Mouse (Mus musculus) CH12.LX (cell line): ENCODE measurements around the gene Kcnma1. TPM values are rescaled to one million over a fixed set of nuclear protein-coding genes. Genes with fewer than 3 reads are reported as not detected.

Experiments
- DNase-seq: peaks from one replicate; pipeline ENCODE4 v3.0.0-alpha.2; 2013; ENCODE audit errors: extremely low read depth
- H3K27ac ChIP-seq: 2 replicates; pipeline ENCODE4 v1.5.1; 2012; ENCODE audit warnings: low read depth, mild to moderate bottlenecking, control low read depth, moderate library complexity; ENCODE audit not compliant: insufficient read depth
- H3K27me3 ChIP-seq: replicated peaks from 2 replicates; pipeline ENCODE3; 2012; ENCODE audit warnings: inconsistent platforms
- H3K36me3 ChIP-seq, 2 experiments: replicated peaks in 1 of 2; 2 replicates each; pipeline versions ENCODE3 to v1.6.1; 2012; ENCODE audit warnings: inconsistent platforms in 1 of 2, low read length in 1 of 2, mild to moderate bottlenecking in 1 of 2, mixed read lengths in 1 of 2, moderate library complexity in 1 of 2; ENCODE audit not compliant: control insufficient read depth in 1 of 2, insufficient read depth in 1 of 2
- H3K4me1 ChIP-seq, 2 experiments: 2 replicates each; pipeline ENCODE4 v1.6.1; 2012; ENCODE audit warnings: inconsistent platforms in 1 of 2, moderate library complexity in 1 of 2; ENCODE audit not compliant: insufficient read depth in 2 of 2, control insufficient read depth in 1 of 2
- H3K4me2 ChIP-seq: 2 replicates; pipeline ENCODE4 v1.6.1; 2012; ENCODE audit warnings: low read depth, mild to moderate bottlenecking, control low read depth; ENCODE audit not compliant: poor library complexity, insufficient read depth, severe bottlenecking
- H3K4me3 ChIP-seq, 3 experiments: fragments of 150-350 bp in 1 of 3; sonication (generic) in 1 of 3; replicated peaks in 1 of 3; 2 replicates each; pipeline versions ENCODE3 to v1.5.1; 2011 to 2012; ENCODE audit warnings: low read depth in 2 of 3, low read length in 2 of 3, mild to moderate bottlenecking in 2 of 3, moderate library complexity in 2 of 3, control low read depth in 1 of 3, improper control_type of control experiment in 1 of 3, inconsistent platforms in 1 of 3, mixed read lengths in 1 of 3; ENCODE audit not compliant: poor library complexity in 1 of 3
- H3K79me2 ChIP-seq: replicated peaks from 2 replicates; pipeline ENCODE4 v1.6.1; 2012; ENCODE audit warnings: mild to moderate bottlenecking, moderate library complexity; ENCODE audit not compliant: control insufficient read depth, poor library complexity, insufficient read depth, severe bottlenecking; ENCODE audit errors: extremely low read depth
- H3K9ac ChIP-seq: 2 replicates; pipeline ENCODE4 v1.6.1; 2012; ENCODE audit warnings: low read depth, mild to moderate bottlenecking, control low read depth, moderate library complexity; ENCODE audit not compliant: insufficient read depth
- H3K9me3 ChIP-seq: replicated peaks from 2 replicates; pipeline ENCODE3; 2012; ENCODE audit warnings: low read length, inconsistent platforms, mixed read lengths
- BHLHE40 ChIP-seq: IDR thresholded peaks from 2 replicates; pipeline ENCODE4 v1.6.1; 2011; ENCODE audit warnings: mild to moderate bottlenecking, low read depth, low read length, improper control_type of control experiment
- CHD1 ChIP-seq: IDR thresholded peaks from 2 replicates; pipeline ENCODE4 v1.6.1; 2012; ENCODE audit warnings: low read depth, low read length, improper control_type of control experiment, inconsistent platforms
- CHD2 ChIP-seq: IDR thresholded peaks from 2 replicates; pipeline ENCODE4 v1.6.1; 2011; ENCODE audit warnings: low read length, improper control_type of control experiment
- CTCF ChIP-seq, 2 experiments: IDR thresholded peaks in 1 of 2; conservative IDR thresholded peaks in 1 of 2; 2 replicates each; pipeline ENCODE4 v1.5.1; 2011 to 2012; ENCODE audit warnings: low read depth in 2 of 2, low read length in 2 of 2, improper control_type of control experiment in 1 of 2, inconsistent platforms in 1 of 2, mild to moderate bottlenecking in 1 of 2, moderate library complexity in 1 of 2
- E2F4 ChIP-seq: IDR thresholded peaks from 2 replicates; pipeline ENCODE4 v1.6.1; 2011; ENCODE audit warnings: low read depth, low read length, improper control_type of control experiment; ENCODE audit not compliant: insufficient replicate concordance
- ELF1 ChIP-seq: IDR thresholded peaks from 2 replicates; pipeline ENCODE4 v1.6.1; 2014; ENCODE audit warnings: low read depth, mild to moderate bottlenecking, inconsistent platforms, low read length, improper control_type of control experiment
- EP300 ChIP-seq: IDR thresholded peaks from 2 replicates; pipeline ENCODE4 v1.6.1; 2011; ENCODE audit warnings: low read length, improper control_type of control experiment
- ETS1 ChIP-seq: conservative IDR thresholded peaks from 2 replicates; pipeline ENCODE4 v1.6.1; 2012; ENCODE audit warnings: low read depth, mild to moderate bottlenecking, inconsistent platforms, low read length, improper control_type of control experiment, moderate library complexity
- GABPA ChIP-seq: IDR thresholded peaks from 2 replicates; pipeline ENCODE4 v1.6.1; 2012; ENCODE audit warnings: low read depth, low read length, improper control_type of control experiment, inconsistent platforms; ENCODE audit not compliant: insufficient replicate concordance
- HCFC1 ChIP-seq: IDR thresholded peaks from 2 replicates; pipeline ENCODE4 v1.6.1; 2012; ENCODE audit warnings: low read depth, mild to moderate bottlenecking, inconsistent platforms, low read length, improper control_type of control experiment
- KAT2A ChIP-seq: IDR thresholded peaks from 2 replicates; pipeline ENCODE4 v1.6.1; 2012; ENCODE audit warnings: low read length, improper control_type of control experiment, inconsistent platforms; ENCODE audit not compliant: insufficient replicate concordance
- MAFK ChIP-seq: IDR thresholded peaks from 2 replicates; pipeline ENCODE4 v1.6.1; 2011; ENCODE audit warnings: low read length, improper control_type of control experiment; ENCODE audit not compliant: insufficient replicate concordance
- MAZ ChIP-seq: IDR thresholded peaks from 2 replicates; pipeline ENCODE4 v1.6.1; 2012; ENCODE audit warnings: low read depth, mild to moderate bottlenecking, inconsistent platforms, low read length, improper control_type of control experiment, moderate library complexity
- NELFE ChIP-seq: IDR thresholded peaks from 2 replicates; pipeline ENCODE4 v1.6.1; 2011; ENCODE audit warnings: low read depth, low read length, improper control_type of control experiment
- NRF1 ChIP-seq: IDR thresholded peaks from 2 replicates; pipeline ENCODE4 v1.6.1; 2014; ENCODE audit warnings: low read depth, mild to moderate bottlenecking, inconsistent platforms, low read length, improper control_type of control experiment, moderate library complexity
- PAX5 ChIP-seq: IDR thresholded peaks from 2 replicates; pipeline ENCODE4 v1.6.1; 2012; ENCODE audit warnings: low read length, inconsistent platforms, mixed read lengths
- POLR2A ChIP-seq: IDR thresholded peaks from 2 replicates; pipeline ENCODE4 v1.6.1; 2011; ENCODE audit warnings: low read depth, mild to moderate bottlenecking, improper control_type of control experiment, low read length
- POLR2AphosphoS2 ChIP-seq: IDR thresholded peaks from 2 replicates; pipeline ENCODE4 v1.6.1; 2011; ENCODE audit warnings: low read depth, low read length, improper control_type of control experiment
- RCOR1 ChIP-seq: conservative IDR thresholded peaks from 2 replicates; pipeline ENCODE4 v1.6.1; 2012; ENCODE audit warnings: low read depth, mild to moderate bottlenecking, inconsistent platforms, low read length, improper control_type of control experiment
- SIN3A ChIP-seq: IDR thresholded peaks from 2 replicates; pipeline ENCODE4 v1.6.1; 2012; ENCODE audit warnings: low read length, improper control_type of control experiment, inconsistent platforms
- SMC3 ChIP-seq: IDR thresholded peaks from 2 replicates; pipeline ENCODE4 v1.6.1; 2011; ENCODE audit warnings: low read depth, low read length, improper control_type of control experiment
- TBP ChIP-seq: conservative IDR thresholded peaks from 2 replicates; pipeline ENCODE4 v1.6.1; 2011; ENCODE audit warnings: low read depth, low read length, improper control_type of control experiment
- UBTF ChIP-seq: IDR thresholded peaks from 2 replicates; pipeline ENCODE4 v1.6.1; 2012; ENCODE audit warnings: low read depth, mild to moderate bottlenecking, inconsistent platforms, low read length, improper control_type of control experiment, moderate library complexity
- USF1 ChIP-seq: IDR thresholded peaks from 2 replicates; pipeline ENCODE4 v1.6.1; 2014; ENCODE audit warnings: low read depth, mild to moderate bottlenecking, inconsistent platforms, low read length, improper control_type of control experiment
- ZC3H11A ChIP-seq: IDR thresholded peaks from 2 replicates; pipeline ENCODE4 v1.6.1; 2012; ENCODE audit warnings: low read depth, mild to moderate bottlenecking, inconsistent platforms, low read length, improper control_type of control experiment
- ZKSCAN1 ChIP-seq: IDR thresholded peaks from 2 replicates; pipeline ENCODE4 v1.6.1; 2012; ENCODE audit warnings: low read depth, inconsistent platforms, low read length, improper control_type of control experiment, borderline replicate concordance
- ZNF384 ChIP-seq: IDR thresholded peaks from 2 replicates; pipeline ENCODE4 v1.6.1; 2012; ENCODE audit warnings: low read depth, low read length, improper control_type of control experiment, inconsistent platforms
- dilution Hi-C: fragments of 300-500 bp; cut with MboI; formaldehyde crosslinking; loops from 2 replicates; pipeline ENCODE4 v1.14.3; 2020; ENCODE audit warnings: low sequenced_read_pairs; ENCODE audit not compliant: extremely low pct_unique_long_range_greater_than_20kb, extremely low pct_ligation_motif_present
- in situ Hi-C: fragments of 300-500 bp; cut with MboI; formaldehyde crosslinking; loops from 3 replicates; pipeline ENCODE4 v1.14.3; 2019; ENCODE audit warnings: low sequenced_read_pairs, low pct_ligation_motif_present, low pct_unique_long_range_greater_than_20kb, mixed read lengths
- polyA plus RNA-seq: library from polyadenylated mRNA; unstranded; fragments of >175 nt; gene quantifications from 2 replicates; pipeline ENCODE4 v1.2.1, GENCODE M21; 2012; ENCODE audit warnings: low read depth; ENCODE audit not compliant: insufficient read length
- total RNA-seq, 2 experiments: library from RNA; depleted of rRNA; stranded (reverse); fragments of 300-350 nt in 1 of 2; fragments of >200 nt in 1 of 2; gene quantifications; 2 replicates each; pipeline ENCODE4 v1.2.3; 2012 to 2014

Kcnma1 gene
- total and polyA plus RNA-seq, 3 experiments = 0.10 to 0.17 (median 0.12) TPM

DNA sequence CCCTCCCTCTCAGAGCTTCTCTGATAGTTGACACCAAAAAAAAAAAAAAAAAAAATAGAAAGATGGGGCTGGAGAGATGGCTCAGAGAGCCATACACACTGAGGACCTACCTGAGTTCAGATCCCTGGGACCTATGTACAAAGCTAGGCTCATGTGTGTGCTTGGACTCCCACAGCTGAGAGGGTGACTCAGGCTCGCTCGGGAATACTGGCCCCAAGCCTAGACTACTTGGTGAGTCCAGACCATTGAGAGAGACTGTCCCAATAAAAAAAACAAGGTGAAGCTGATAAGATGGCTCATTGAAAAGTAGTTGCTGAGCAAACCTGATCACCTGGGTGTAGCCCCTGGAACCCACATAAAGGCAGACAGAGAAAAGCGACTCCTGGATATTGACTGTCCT lies 18.5 kb downstream of the Kcnma1 start:
- dilution Hi-C loops = no loop called here
- H3K79me2 ChIP-seq = no peaks in the 10 kb centered on the region
- H3K4me3 ChIP-seq = no peak overlapping the region
- H3K36me3 ChIP-seq = no peaks in the 10 kb centered on the region
- H3K27me3 ChIP-seq = no peaks in the 10 kb centered on the region
- H3K9ac ChIP-seq = no peak overlapping the region
- no peak for DNase-seq
- no peaks in the 10 kb centered on the region for H3K4me1 ChIP-seq
- H3K4me2 ChIP-seq = no peak overlapping the region
- TF ChIP-seq CHD2 (no peak), CHD1 (no peak), KAT2A (no peak), NRF1 (no peak), GABPA (no peak), PAX5 (no peak), RCOR1 (no peak), TBP (no peak), ZKSCAN1 (no peak), USF1 (no peak), SMC3 (no peak), ELF1 (no peak), ZNF384 (no peak), CTCF (conservative IDR thresholded peaks at IDR 0.05 in 1 of 2, IDR thresholded peaks at IDR 0.05 in 1 of 2; ENCODE audit: low read depth in 2 of 2, low read length in 2 of 2) (no peak), EP300 (no peak), POLR2AphosphoS2 (no peak), BHLHE40 (no peak), POLR2A (no peak), UBTF (no peak)
- in situ Hi-C loops = no loop called here
- H3K9me3 ChIP-seq = peaks cover 40% of the 10 kb centered on the region
- H3K27ac ChIP-seq = no peak overlapping the region

GRCm38 (mm10) chr14:23990871-23991270 lies 23.4 kb downstream of the Kcnma1 start:
- no peaks in the 10 kb centered on the region for H3K36me3 ChIP-seq
- in situ Hi-C loops (no loop called here), dilution Hi-C loops (no loop called here)
- H3K4me3 ChIP-seq = no peak overlapping the region
- H3K9me3 ChIP-seq = peaks cover 29% of the 10 kb centered on the region
- H3K4me2 ChIP-seq = no peak overlapping the region
- TF ChIP-seq CTCF (conservative IDR thresholded peaks at IDR 0.05 in 1 of 2, IDR thresholded peaks at IDR 0.05 in 1 of 2; ENCODE audit: low read depth in 2 of 2, low read length in 2 of 2) (no peak), TBP (no peak), NRF1 (no peak), NELFE (no peak), USF1 (no peak), RCOR1 (no peak), MAFK (no peak), EP300 (no peak), E2F4 (no peak), POLR2A (no peak), ZNF384 (no peak), CHD2 (no peak), MAZ (no peak), ZC3H11A (no peak), HCFC1 (no peak), SIN3A (no peak), GABPA (no peak), SMC3 (no peak), ETS1 (no peak)
- peaks cover 0 to 4% of the 10 kb centered on the region in 2 experiments; a peak in 1 of 4 replicates for H3K4me1 ChIP-seq
- H3K9ac ChIP-seq = no peak overlapping the region
- DNase-seq = no peak
- no peaks in the 10 kb centered on the region for H3K27me3 ChIP-seq
- no peak overlapping the region for H3K27ac ChIP-seq
- no peaks in the 10 kb centered on the region for H3K79me2 ChIP-seq
